In genomic region chr13:42929529-42930235, GRCm38 (mm10) we compare ENCODE assay signal across 24 mouse cellular contexts.
DNase-seq lines count a peak whose midpoint lies in the region; ATAC-seq and TF ChIP-seq lines count a peak whose summit lies in the region.
"Had no signal": no experiment of that assay in that cellular context is flagged by ENCODE, and none has a peak within 500 bp of the region (broad histone marks: within the 10 kb centered on the region; RNA-seq: fewer than 3 reads in every experiment).

No protein-coding gene starts in this region.

- no peak overlapping the region for H3K4me3 ChIP-seq in left cerebral cortex, adult 2 months
- no peak overlapping the region for H3K4me3 ChIP-seq in embryonic facial prominence, embryonic 14.5 days (ENCODE audit: low read depth, low read length)
- no peak overlapping the region for H3K4me3 ChIP-seq in limb, embryonic 14.5 days (replicated peaks; ENCODE audit: low read length)
- H3K4me3 ChIP-seq in forebrain, postnatal 0 days (ENCODE audit: low read depth, low read length), result no peak overlapping the region
- H3K4me3 ChIP-seq: erythroblast, embryonic 14.5 days; heart, embryonic 15.5 days; midbrain, embryonic 10.5 days; neural tube, embryonic 15.5 days; stomach, embryonic 15.5 days had no signal

- no peak for ATAC-seq in Patski
- ATAC-seq in embryonic facial prominence, embryonic 14.5 days (ENCODE audit: low read depth), result peak; percentile 54
- peak; percentile 44 for ATAC-seq in limb, embryonic 14.5 days (ENCODE audit: low FRiP score, low read depth)
- no peak for ATAC-seq in forebrain, postnatal 0 days
- ATAC-seq: activated CD4-positive, CD25-positive, alpha-beta regulatory T cell, adult 4 months; forebrain, embryonic 14.5 days had no signal

- peaks cover 14% of the 10 kb centered on the region for H3K4me1 ChIP-seq in embryonic facial prominence, embryonic 14.5 days (ENCODE audit: control insufficient read depth, insufficient read depth, low read length)
- H3K4me1 ChIP-seq in limb, embryonic 14.5 days (ENCODE audit: control insufficient read depth, insufficient read depth, low read length), result peaks cover 21% of the 10 kb centered on the region
- H3K4me1 ChIP-seq in forebrain, postnatal 0 days (ENCODE audit: insufficient read depth), result 0 out of 2 replicates have a peak, but pooled peaks cover 5% of the 10 kb centered on the region
- H3K4me1 ChIP-seq: heart, embryonic 15.5 days; stomach, embryonic 15.5 days had no signal

- H3K9ac ChIP-seq in embryonic facial prominence, embryonic 14.5 days (ENCODE audit: low read depth, low read length), result no peak overlapping the region
- no peak overlapping the region for H3K9ac ChIP-seq in limb, embryonic 14.5 days (ENCODE audit: low read depth, low read length, severe bottlenecking)
- no peak overlapping the region for H3K9ac ChIP-seq in forebrain, postnatal 0 days
- H3K9ac ChIP-seq: heart, embryonic 15.5 days; liver, embryonic 14.5 days; neural tube, embryonic 15.5 days; stomach, embryonic 15.5 days had no signal

- H3K9me3 ChIP-seq in embryonic facial prominence, embryonic 14.5 days (ENCODE audit: control insufficient read depth, low read length), result peaks cover 18% of the 10 kb centered on the region
- H3K9me3 ChIP-seq in limb, embryonic 14.5 days (ENCODE audit: control insufficient read depth, low read length), result peaks cover 9% of the 10 kb centered on the region
- no peaks in the 10 kb centered on the region for H3K9me3 ChIP-seq in forebrain, postnatal 0 days (ENCODE audit: low read length)
- H3K9me3 ChIP-seq: heart, embryonic 15.5 days had no signal

- POLR2A ChIA-PET in Patski (lab: Charles Lee), result interaction anchor here (0.6 kb wide), 1 partner anchor 39 kb away, joined by 3 read pairs; no protein-coding TSS in a partner anchor

- no peak for DNase-seq in left cerebral cortex, adult 2 months (ENCODE audit: extremely low spot score in 1 of 2, low spot score in 2 of 2)
- no peak for DNase-seq in left cerebral cortex, postnatal 25 days (ENCODE audit: low spot score in 2 of 2)
- DNase-seq in Patski (ENCODE audit: low read depth, low spot score), result peak; percentile 10
- DNase-seq in embryonic facial prominence, embryonic 14.5 days (ENCODE audit: low spot score), result peak; percentile 59
- DNase-seq in limb, embryonic 14.5 days (ENCODE audit: low spot score), result peak; percentile 37
- no peak for DNase-seq in right cerebral cortex, postnatal 4 days
- DNase-seq in forebrain, postnatal 0 days, result no peak
- DNase-seq: adrenal gland, postnatal 36 days; cerebellum, adult 18-20 months; cerebellum, postnatal 36 days; kidney, adult 11 months; left cerebral cortex, postnatal 4 days; right cerebral cortex, postnatal 25 days; thymus, adult 18-20 months had no signal

- peak overlapping the region; percentile 21; the same call in 1 of the 2 replicates for H3K27ac ChIP-seq in left cerebral cortex, adult 2 months
- H3K27ac ChIP-seq in embryonic facial prominence, embryonic 14.5 days (replicated peaks; ENCODE audit: low read depth, low read length), result peak overlapping the region; percentile 33; the same call in 1 of the 2 replicates
- peak overlapping the region; percentile 65 for H3K27ac ChIP-seq in limb, embryonic 14.5 days (replicated peaks; ENCODE audit: low read depth, low read length)
- no peak overlapping the region for H3K27ac ChIP-seq in forebrain, postnatal 0 days (ENCODE audit: low read depth, low read length)
- H3K27ac ChIP-seq: heart, embryonic 15.5 days; kidney, postnatal 0 days; liver, embryonic 14.5 days; macrophage; midbrain, embryonic 10.5 days; neural tube, embryonic 15.5 days; stomach, embryonic 15.5 days had no signal

- H3K36me3 ChIP-seq in embryonic facial prominence, embryonic 14.5 days (ENCODE audit: control insufficient read depth, insufficient read depth, low read length), result no peaks in the 10 kb centered on the region
- H3K36me3 ChIP-seq in limb, embryonic 14.5 days (ENCODE audit: control insufficient read depth, insufficient read depth, low read length), result no peaks in the 10 kb centered on the region
- no peaks in the 10 kb centered on the region for H3K36me3 ChIP-seq in forebrain, postnatal 0 days (ENCODE audit: insufficient read depth)
- H3K36me3 ChIP-seq: heart, embryonic 15.5 days; neural tube, embryonic 15.5 days; stomach, embryonic 15.5 days had no signal

- no peaks in the 10 kb centered on the region for H3K27me3 ChIP-seq in Patski
- no peaks in the 10 kb centered on the region for H3K27me3 ChIP-seq in embryonic facial prominence, embryonic 14.5 days (replicated peaks; ENCODE audit: control insufficient read depth, insufficient read depth, low read length)
- no peaks in the 10 kb centered on the region for H3K27me3 ChIP-seq in limb, embryonic 14.5 days (ENCODE audit: control insufficient read depth, insufficient read depth, low read length)
- H3K27me3 ChIP-seq in forebrain, postnatal 0 days (ENCODE audit: insufficient read depth, low read length), result no peaks in the 10 kb centered on the region
- H3K27me3 ChIP-seq: heart, embryonic 15.5 days; stomach, embryonic 15.5 days had no signal

- intact Hi-C loops in left cerebral cortex, adult 2 months (cut with DNase I), result no loop called here
- intact Hi-C loops in left cerebral cortex, postnatal 25 days (cut with DNase I), result no loop called here

- 29% methylated on average over 9 of the region's 10 CpGs for WGBS in embryonic facial prominence, embryonic 14.5 days
- 24% methylated on average over 10 of the region's 10 CpGs for WGBS in limb, embryonic 14.5 days
- 41% methylated on average over 10 of the region's 10 CpGs for WGBS in forebrain, postnatal 0 days

- TF ChIP-seq CTCF in left cerebral cortex, adult 2 months (IDR thresholded peaks at IDR 0.05), result no peak
- no peak for TF ChIP-seq CTCF in Patski (IDR thresholded peaks at IDR 0.05)
- no peak for TF ChIP-seq CTCF in forebrain, postnatal 0 days (IDR thresholded peaks at IDR 0.05; ENCODE audit: low read depth)

- H3K4me2 ChIP-seq in embryonic facial prominence, embryonic 14.5 days (ENCODE audit: low read depth, low read length), result 0 out of 2 replicates have a peak overlapping the region, but pooled peaks have one; percentile 28
- H3K4me2 ChIP-seq in limb, embryonic 14.5 days (replicated peaks; ENCODE audit: low read depth, low read length, severe bottlenecking), result 0 out of 2 replicates have a peak overlapping the region, but pooled peaks have one; percentile 2
- H3K4me2 ChIP-seq in forebrain, postnatal 0 days (ENCODE audit: low read depth), result no peak overlapping the region
- H3K4me2 ChIP-seq: heart, embryonic 15.5 days; neural tube, embryonic 15.5 days; stomach, embryonic 15.5 days had no signal

- CTCF ChIA-PET in Patski (lab: Charles Lee), result no interaction called here

- no peak for TF ChIP-seq POLR2A in limb, embryonic 14.5 days (IDR thresholded peaks at IDR 0.05; ENCODE audit: borderline replicate concordance, extremely low read depth, insufficient read depth, insufficient read length)

- in situ Hi-C loops in Patski (cut with MboI; ENCODE audit: low pct_unique_long_range_greater_than_20kb), result no loop called here

Comparison
In these comparisons a context has a peak if more than half of its experiments do, and no peak if none do; other contexts are left out.
1. DNase-seq: peak in Patski (single experiment), embryonic facial prominence, embryonic 14.5 days (single experiment) and limb, embryonic 14.5 days (single experiment); none in left cerebral cortex, adult 2 months (0 of 2), left cerebral cortex, postnatal 25 days (0 of 2), right cerebral cortex, postnatal 4 days (single experiment) and forebrain, postnatal 0 days (single experiment).
2. ATAC-seq: peak in embryonic facial prominence, embryonic 14.5 days (single experiment) and limb, embryonic 14.5 days (single experiment); none in Patski (single experiment) and forebrain, postnatal 0 days (single experiment).